Mouse (Mus musculus) forebrain, postnatal 0 days (tissue): ENCODE data around the gene Mars. TPM values are rescaled to one million over a fixed set of nuclear protein-coding genes. Genes with fewer than 3 reads are reported as not detected.

Experiments used
- ATAC-seq: fragments of 200-750 bp; cut with Nextera tagmentation; 2 replicates; pipeline ENCODE4 v1.8.0; 2017; ENCODE audit warnings: mild to moderate bottlenecking, moderate library complexity
- DNase-seq: peaks from one replicate; pipeline ENCODE4 v3.0.0-alpha.2; 2015
- H3K27ac ChIP-seq: fragments of 300-500 bp; sonication (generic); 2 replicates; pipeline ENCODE4 v1.5.1; 2014; ENCODE audit warnings: low read depth, mild to moderate bottlenecking, antibody characterized with exemption, low read length, moderate library complexity, mixed read lengths
- H3K27me3 ChIP-seq: fragments of 300-500 bp; sonication (generic); 2 replicates; pipeline ENCODE4 v1.6.1; 2014; ENCODE audit warnings: mild to moderate bottlenecking, low read length, mixed read lengths; ENCODE audit not compliant: insufficient read depth
- H3K36me3 ChIP-seq: fragments of 300-500 bp; sonication (generic); 2 replicates; pipeline ENCODE4 v1.6.1; 2014; ENCODE audit warnings: mild to moderate bottlenecking, moderate library complexity; ENCODE audit not compliant: insufficient read depth
- H3K4me1 ChIP-seq: fragments of 300-500 bp; sonication (generic); 2 replicates; pipeline ENCODE4 v1.6.1; 2014; ENCODE audit warnings: antibody characterized with exemption; ENCODE audit not compliant: insufficient read depth
- H3K4me2 ChIP-seq: fragments of 300-500 bp; sonication (generic); 2 replicates; pipeline ENCODE4 v1.6.1; 2014; ENCODE audit warnings: low read depth, mild to moderate bottlenecking, moderate library complexity
- H3K4me3 ChIP-seq: fragments of 300-500 bp; sonication (generic); 2 replicates; pipeline ENCODE4 v1.5.1; 2014; ENCODE audit warnings: low read depth, low read length, mixed read lengths
- H3K9ac ChIP-seq: fragments of 300-500 bp; sonication (generic); 2 replicates; pipeline ENCODE4 v1.6.1; 2014; ENCODE audit warnings: mild to moderate bottlenecking
- H3K9me3 ChIP-seq: fragments of 300-500 bp; sonication (generic); 2 replicates; pipeline ENCODE4 v1.6.1; 2016; ENCODE audit warnings: low read length
- CTCF ChIP-seq: sonication (generic); IDR thresholded peaks from 2 replicates; pipeline ENCODE4 v1.5.1; 2016; ENCODE audit warnings: antibody characterized with exemption, control low read depth, low read depth
- WGBS: fragments of 180-500 bp; shearing (Covaris S2); extraction: QIAGEN DNeasy Blood & Tissue Kit; methylation state at CpG from one replicate; pipeline ENCODE4 v1.1.7; 2014; 5-methylcytosine and 5-hydroxymethylcytosine counted together
- polyA plus RNA-seq: library from polyadenylated mRNA; unstranded; fragments of >200 nt; fragmentation: Nextera tagmentation; extraction: Ambion mirVana; gene quantifications from 2 replicates; pipeline ENCODE4 v1.2.1, GENCODE M21; 2015
- total RNA-seq: library from RNA; depleted of rRNA; stranded (reverse); fragments of >200 nt; gene quantifications from 2 replicates; pipeline ENCODE4 v1.2.3, GENCODE M21; 2014

Gene Mars
- total and polyA plus RNA-seq, 2 experiments from 2014 or later = 94.4 to 98.6 TPM

DNA sequence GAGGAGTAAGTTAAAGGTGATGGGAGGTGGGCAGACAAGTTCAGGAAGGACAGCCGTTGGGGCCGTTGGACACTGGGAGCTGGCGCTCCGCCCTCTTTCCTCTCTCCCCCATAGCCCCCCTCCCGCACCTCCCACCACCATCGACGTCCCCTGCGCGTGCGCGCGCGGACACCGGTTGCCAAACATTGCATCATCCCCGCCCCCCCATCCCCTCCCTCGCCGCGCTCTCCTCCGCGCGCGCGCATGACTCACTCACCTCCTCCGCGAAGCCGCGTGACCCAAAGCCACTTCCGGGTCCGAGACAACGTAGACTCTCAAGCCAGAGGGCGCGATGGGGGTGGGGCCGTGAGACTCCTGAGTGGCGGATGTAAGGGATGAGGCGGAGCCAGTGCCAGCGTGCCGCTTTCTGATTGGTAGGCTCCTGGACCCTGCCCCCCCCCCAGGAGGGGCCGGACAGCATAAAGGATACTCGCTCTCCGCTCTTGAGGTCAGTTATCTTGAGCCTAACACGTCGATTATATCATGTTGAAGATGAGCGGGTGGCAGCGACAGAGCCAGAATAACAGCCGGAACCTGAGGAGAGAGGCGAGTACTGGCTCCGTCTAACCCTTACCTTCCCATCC lies 21.2 kb downstream of the Mars start:
- peak overlapping the region; percentile 79 for H3K4me2 ChIP-seq
- ATAC-seq (peak; percentile 89), DNase-seq (peak; percentile 98)
- peak overlapping the region; percentile 65 for H3K9ac ChIP-seq
- H3K4me1 ChIP-seq = peaks cover 20% of the 10 kb centered on the region
- WGBS = 2% methylated on average over 38 of the region's 47 CpGs
- H3K9me3 ChIP-seq = no peaks in the 10 kb centered on the region
- peaks cover 29% of the 10 kb centered on the region for H3K36me3 ChIP-seq
- TF ChIP-seq CTCF = no peak; the same call in 1 of the 2 replicates
- H3K27ac ChIP-seq = peak overlapping the region; percentile 94
- H3K4me3 ChIP-seq = peak overlapping the region; percentile 67
- no peaks in the 10 kb centered on the region for H3K27me3 ChIP-seq

- no peak for TF ChIP-seq CTCF
- Histone ChIP-seq H3K4me2 (peak overlapping the region; percentile 79), H3K4me1 (peaks cover 20% of the 10 kb centered on the region), H3K9me3 (no peaks in the 10 kb centered on the region), H3K27me3 (no peaks in the 10 kb centered on the region), H3K4me3 (peak overlapping the region; percentile 67), H3K36me3 (peaks cover 29% of the 10 kb centered on the region), H3K27ac (peak overlapping the region; percentile 94), H3K9ac (peak overlapping the region; percentile 75)
- WGBS = under 1% methylated on average over 15 of the region's 15 CpGs
- DNase-seq (peak; percentile 65), ATAC-seq (peak; percentile 50; the same call in 1 of the 2 replicates)
Measured at GRCm38 (mm10) chr10:127289573-127290191, 21.9 kb downstream of the Mars start.

DNA sequence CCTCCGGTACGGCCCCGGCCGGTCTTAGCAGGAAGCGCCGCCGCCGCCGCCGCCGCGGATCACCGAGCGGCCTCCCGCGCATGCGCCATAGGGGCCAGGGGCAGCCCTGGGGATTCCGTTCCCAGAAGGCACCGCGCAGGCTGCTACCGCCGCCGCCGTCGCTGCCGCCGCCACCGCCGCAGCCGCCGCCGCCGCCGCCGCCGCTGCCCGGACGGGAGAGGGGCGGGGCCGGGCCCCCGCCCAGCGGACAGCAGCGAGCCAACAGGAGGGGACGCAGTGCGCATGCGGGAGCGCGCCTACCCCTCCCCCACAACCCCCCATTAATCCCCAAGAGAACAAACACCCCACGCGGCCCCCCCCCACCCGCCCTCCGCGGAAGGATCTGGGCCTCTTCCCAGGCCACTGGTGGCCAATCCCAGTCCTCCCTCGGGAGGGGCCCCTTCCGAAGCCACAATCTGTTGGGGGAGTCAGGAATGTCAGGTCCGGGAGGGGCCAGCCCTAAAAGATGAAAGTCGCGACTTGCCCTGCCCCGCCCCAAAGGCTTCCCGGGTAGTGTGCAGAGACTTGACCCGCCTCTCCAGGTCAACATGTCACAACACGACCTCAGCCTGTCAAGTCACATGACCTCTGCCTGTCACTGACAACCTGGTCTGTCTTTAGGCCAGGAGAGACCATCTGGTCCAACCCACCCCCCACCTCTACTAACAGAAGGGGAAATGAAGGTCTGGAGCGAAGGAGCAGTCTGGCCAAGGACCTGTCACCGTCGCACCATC lies 22.6 kb downstream of the Mars start, which contains the start of gene Mbd6:
Gene Mbd6 (minus strand): TSS at position 219 of the 773 bp plus-strand sequence.
- H3K27me3 ChIP-seq = no peaks in the 10 kb centered on the region
- H3K27ac ChIP-seq = peak within 1 kb of the TSS; percentile 94
- TF ChIP-seq CTCF = no peak
- peaks cover 30% of the 10 kb centered on the region for H3K36me3 ChIP-seq
- peak within 1 kb of the TSS; percentile 67 for H3K4me3 ChIP-seq
- peaks cover 20% of the 10 kb centered on the region for H3K4me1 ChIP-seq
- under 1% methylated on average over 21 of the region's 65 CpGs for WGBS
- H3K4me2 ChIP-seq = peak within 1 kb of the TSS; percentile 79
- H3K9ac ChIP-seq = peak within 1 kb of the TSS; percentile 75
- H3K9me3 ChIP-seq = no peaks in the 10 kb centered on the region
- ATAC-seq (peak; percentile 30), DNase-seq (peak; percentile 91)

- WGBS = under 1% methylated on average over 13 of the region's 28 CpGs
- H3K27ac ChIP-seq = peak overlapping the region; percentile 94
- DNase-seq (peak; percentile 66), ATAC-seq (peak; percentile 24)
- no peaks in the 10 kb centered on the region for H3K27me3 ChIP-seq
- H3K36me3 ChIP-seq = peaks cover 32% of the 10 kb centered on the region
- peak overlapping the region; percentile 79 for H3K4me2 ChIP-seq
- peak overlapping the region; percentile 75 for H3K9ac ChIP-seq
- no peaks in the 10 kb centered on the region for H3K9me3 ChIP-seq
- H3K4me3 ChIP-seq = peak overlapping the region; percentile 67
- H3K4me1 ChIP-seq = peaks cover 20% of the 10 kb centered on the region
- TF ChIP-seq CTCF = no peak
Measured at GRCm38 (mm10) chr10:127288328-127288799, 23.2 kb downstream of the Mars start.

- TF ChIP-seq CTCF = no peak
- Histone ChIP-seq H3K36me3 (peaks cover 37% of the 10 kb centered on the region), H3K27ac (peak overlapping the region; percentile 94), H3K9me3 (no peaks in the 10 kb centered on the region), H3K4me1 (peaks cover 20% of the 10 kb centered on the region), H3K27me3 (no peaks in the 10 kb centered on the region), H3K4me3 (peak overlapping the region; percentile 67), H3K9ac (peak overlapping the region; percentile 75), H3K4me2 (peak overlapping the region; percentile 79)
- no peak for ATAC-seq
- 0% methylated on average over 3 of the region's 3 CpGs for WGBS
- DNase-seq = no peak
Measured at GRCm38 (mm10) chr10:127287936-127288293, 23.7 kb downstream of the Mars start.

DNA sequence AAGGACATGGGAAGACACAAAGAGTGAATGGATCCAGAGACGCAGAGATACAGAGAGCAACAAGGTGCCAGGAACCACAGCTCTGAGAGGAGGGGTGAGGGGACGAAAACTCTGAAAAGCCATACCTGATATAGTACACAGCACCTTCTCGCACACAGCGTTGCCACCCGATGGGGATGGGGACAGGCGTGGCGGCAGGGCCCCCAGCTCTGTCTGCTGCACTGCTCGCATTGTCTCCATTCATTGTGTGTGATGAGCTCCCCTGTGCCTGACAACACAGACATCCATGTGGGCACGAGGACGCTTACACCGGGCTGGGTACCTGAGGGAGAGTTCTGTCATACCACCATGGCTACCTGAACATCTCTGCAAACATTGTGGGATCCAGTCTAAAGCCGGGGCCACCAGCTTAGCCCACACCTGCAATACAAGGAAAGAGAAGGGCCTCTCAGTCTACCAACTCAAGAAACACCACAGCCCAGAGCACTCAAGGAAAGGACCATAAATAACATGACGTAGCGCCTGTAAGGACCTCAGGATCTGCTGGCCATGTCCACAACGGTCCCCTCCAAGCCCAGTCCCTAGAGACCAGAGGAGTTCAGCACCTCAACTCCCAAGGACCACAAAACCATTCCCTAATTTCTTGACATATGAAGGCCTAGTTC lies 24.2 kb downstream of the Mars start:
- no peak for DNase-seq
- Histone ChIP-seq H3K27me3 (no peaks in the 10 kb centered on the region), H3K9ac (peak overlapping the region; percentile 75), H3K27ac (peak overlapping the region; percentile 94; the same call in 1 of the 2 replicates), H3K9me3 (no peaks in the 10 kb centered on the region), H3K4me1 (peaks cover 20% of the 10 kb centered on the region), H3K4me2 (peak overlapping the region; percentile 79), H3K36me3 (peaks cover 42% of the 10 kb centered on the region), H3K4me3 (peak overlapping the region; percentile 67)
- ATAC-seq = no peak
- WGBS = 69% methylated on average over 15 of the region's 15 CpGs
- no peak for TF ChIP-seq CTCF
